Mouse (Mus musculus) heart, postnatal 0 days (tissue): Measurements from ENCODE around the gene Ric1.

ENCODE experiments used
- CTCF ChIP-seq: IDR thresholded peaks from 2 replicates; pipeline ENCODE4 v1.5.1; 2016; ENCODE audit warnings: antibody characterized with exemption, control low read depth, low read depth
- EP300 ChIP-seq: IDR thresholded peaks from 2 replicates; pipeline ENCODE4 v1.6.1; 2016; ENCODE audit warnings: antibody characterized with exemption, low read depth

DNA sequence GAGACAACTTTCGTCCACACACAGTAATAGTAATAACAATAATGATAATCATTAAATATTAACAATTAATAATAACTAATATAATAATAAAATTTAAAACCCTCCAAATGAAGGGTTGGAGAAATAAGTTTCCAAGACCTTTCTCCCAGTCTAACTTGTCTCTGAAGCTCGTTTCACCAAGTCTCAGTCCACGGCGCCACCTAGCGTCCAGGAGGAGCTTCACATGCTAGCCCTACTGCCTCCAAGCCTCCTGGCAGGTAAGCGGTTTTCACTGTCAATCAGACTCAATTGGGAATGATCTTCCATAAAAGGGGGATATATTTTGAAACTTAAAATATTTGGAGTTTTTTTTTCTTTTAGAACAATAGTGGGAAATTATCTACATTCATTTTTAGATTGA is 20.6 kb upstream of the Ric1 start:
- peak; percentile 88 for TF ChIP-seq CTCF
- TF ChIP-seq EP300 = no peak
